Mouse (Mus musculus) adrenal gland (tissue): ENCODE measurements around the gene Neurl2.
"Not testable (repeated sequence)": the region's sequence is repeated elsewhere in the genome, so short reads cannot be mapped to it uniquely, and the experiment has no call there.

Experiments
- intact Hi-C: fragments of 180-260 bp; cut with DNase I; formaldehyde crosslinking; loops from one replicate; pipeline ENCODE4 v1.15.1; 2025

Neurl2 gene

GRCm38 (mm10) chr2:164821060-164821459, 12.2 kb downstream of the Neurl2 start:
- intact Hi-C loops, result no loop called here

- intact Hi-C loops, result no loop called here
Measured at GRCm38 (mm10) chr2:164817703-164818102, 15.6 kb downstream of the Neurl2 start.

- intact Hi-C loops, result no loop called here
Measured at GRCm38 (mm10) chr2:164817206-164817605, 16.1 kb downstream of the Neurl2 start.

- intact Hi-C loops, result no loop called here
Measured at GRCm38 (mm10) chr2:164815821-164816220, 17.4 kb downstream of the Neurl2 start.

GRCm38 (mm10) chr2:164815348-164815747, 17.9 kb downstream of the Neurl2 start:
- intact Hi-C loops, result no loop called here

GRCm38 (mm10) chr2:164813557-164813956, 19.7 kb downstream of the Neurl2 start:
- intact Hi-C loops, result no loop called here

GRCm38 (mm10) chr2:164806614-164807013, 26.6 kb downstream of the Neurl2 start:
- intact Hi-C loops, result no loop called here

GRCm38 (mm10) chr2:164805332-164805718, 27.9 kb downstream of the Neurl2 start:
- intact Hi-C loops, result no loop called here

- intact Hi-C loops, result no loop called here
Measured at GRCm38 (mm10) chr2:164804533-164805331, 28.5 kb downstream of the Neurl2 start, which contains the start of the genes Acot8 and Zswim3. TSS of gene Acot8 (minus strand) at chr2:164804882. TSS of gene Zswim3 (plus strand) at chr2:164805098.

- intact Hi-C loops, result no loop called here
Measured at GRCm38 (mm10) chr2:164803921-164804313, 29.3 kb downstream of the Neurl2 start.

- intact Hi-C loops, result no loop called here
Measured at GRCm38 (mm10) chr2:164803201-164803920, 29.9 kb downstream of the Neurl2 start.

- intact Hi-C loops, result no loop called here
Measured at GRCm38 (mm10) chr2:164800252-164801004, 32.8 kb downstream of the Neurl2 start.

GRCm38 (mm10) chr2:164798554-164798953, 34.7 kb downstream of the Neurl2 start:
- intact Hi-C loops, result not testable (repeated sequence)

- intact Hi-C loops, result no loop called here
Measured at GRCm38 (mm10) chr2:164795868-164796267, 37.4 kb downstream of the Neurl2 start.

- intact Hi-C loops, result no loop called here
Measured at GRCm38 (mm10) chr2:164794293-164794692, 39.0 kb downstream of the Neurl2 start.

- intact Hi-C loops, result no loop called here
Measured at GRCm38 (mm10) chr2:164793772-164794171, 39.5 kb downstream of the Neurl2 start.

GRCm38 (mm10) chr2:164793236-164793635, 40.0 kb downstream of the Neurl2 start:
- intact Hi-C loops, result no loop called here

GRCm38 (mm10) chr2:164792400-164793190, 40.7 kb downstream of the Neurl2 start:
- intact Hi-C loops, result no loop called here

GRCm38 (mm10) chr2:164791841-164792261, 41.4 kb downstream of the Neurl2 start:
- intact Hi-C loops, result no loop called here

GRCm38 (mm10) chr2:164790451-164790850, 42.8 kb downstream of the Neurl2 start:
- intact Hi-C loops, result no loop called here

GRCm38 (mm10) chr2:164788411-164788810, 44.8 kb downstream of the Neurl2 start:
- intact Hi-C loops, result loop anchor here (5.0 kb wide), 1 partner anchor 41 kb away; the partner anchor contains the start of genes Dnttip1 and Wfdc3
